In the genomic region with DNA sequence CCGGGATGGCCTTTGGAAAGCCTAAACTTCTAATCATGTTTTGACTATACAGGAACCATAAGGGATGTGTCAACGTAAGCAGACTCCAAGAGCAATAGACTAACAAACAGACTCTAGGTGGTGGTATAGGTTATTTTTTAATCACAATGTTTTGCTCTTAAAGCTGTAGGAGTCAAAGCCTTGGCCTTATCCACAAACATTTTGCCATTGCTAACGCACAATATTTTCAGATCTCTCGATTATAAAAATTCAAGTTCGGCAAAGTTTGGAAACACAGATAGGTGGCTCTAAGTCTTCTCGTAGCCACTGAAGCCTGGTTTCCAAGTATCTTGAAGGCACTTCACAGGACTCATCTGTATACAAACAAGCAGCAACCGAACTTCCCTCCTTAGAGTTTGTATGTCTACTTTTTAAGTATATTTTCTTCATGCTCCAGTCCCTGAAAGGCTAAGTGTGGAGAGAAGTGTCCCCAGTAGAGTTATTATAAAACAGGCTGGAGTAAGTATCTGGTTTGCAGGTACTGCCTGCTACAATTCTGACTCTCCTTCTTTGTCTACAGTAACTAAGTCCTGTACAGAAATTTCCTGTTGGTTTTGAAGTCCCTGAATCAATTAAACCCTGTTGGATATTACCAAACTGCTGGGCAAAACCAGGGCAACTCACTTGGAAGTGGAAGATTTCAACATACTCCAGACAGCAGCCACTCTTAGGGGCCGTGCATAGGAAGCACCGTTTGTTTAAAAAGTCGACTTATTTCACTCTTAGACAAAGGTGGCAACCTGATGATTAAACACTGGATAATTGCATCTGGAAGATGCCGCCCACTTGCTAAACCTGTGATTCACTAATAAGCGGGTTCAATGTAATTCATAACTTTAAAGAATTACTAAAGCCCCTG, we compare ENCODE assay signal across 8 mouse cellular contexts. TPM values are rescaled to one million over a fixed set of nuclear protein-coding genes. Genes with fewer than 3 reads are reported as not detected.
DNase-seq lines count a peak whose midpoint lies in the region; ATAC-seq and TF ChIP-seq lines count a peak whose summit lies in the region.

No protein-coding gene starts in this region.

- no peak for DNase-seq in layer of hippocampus, adult 2 months (ENCODE audit: low spot score in 2 of 2)
- no peak for DNase-seq in layer of hippocampus, postnatal 10 days (ENCODE audit: low spot score in 2 of 2)
- no peak for DNase-seq in hindbrain, embryonic 11.5 days (ENCODE audit: low spot score)
- no peak for DNase-seq in midbrain, embryonic 10.5 days (ENCODE audit: low spot score)
- no peak for DNase-seq in frontal cortex, adult 2 months (ENCODE audit: extremely low spot score in 1 of 2, low spot score in 1 of 2)
- no peak for DNase-seq in cerebellum, postnatal 25 days

- H3K4me1 ChIP-seq in brown adipose tissue, adult 24 weeks (ENCODE audit: control insufficient read depth, insufficient read depth, insufficient read length, low read length): peaks cover 20% of the 10 kb centered on the region
- H3K4me1 ChIP-seq in hindbrain, embryonic 11.5 days (replicated peaks; ENCODE audit: control insufficient read depth, insufficient read depth, low read length): no peaks in the 10 kb centered on the region
- peaks cover 36% of the 10 kb centered on the region for H3K4me1 ChIP-seq in midbrain, embryonic 10.5 days

- H3K9me3 ChIP-seq in hindbrain, embryonic 11.5 days (ENCODE audit: control insufficient read depth, low read length): no peaks in the 10 kb centered on the region
- H3K9me3 ChIP-seq in midbrain, embryonic 10.5 days (replicated peaks): no peaks in the 10 kb centered on the region

- TF ChIP-seq CTCF in layer of hippocampus, adult 2 months (conservative IDR thresholded peaks at IDR 0.05): peak; percentile 56

- 0 out of 2 replicates have a peak overlapping the region, but pooled peaks have one; percentile 1 for H3K9ac ChIP-seq in hindbrain, embryonic 11.5 days (ENCODE audit: low read depth, low read length)

- H3K27ac ChIP-seq in layer of hippocampus, adult 2 months: 0 out of 2 replicates have a peak overlapping the region, but pooled peaks have one; percentile 28
- H3K27ac ChIP-seq in brown adipose tissue, adult 24 weeks (replicated peaks; ENCODE audit: low read depth, low read length): 0 out of 2 replicates have a peak overlapping the region, but pooled peaks have one; percentile 11
- H3K27ac ChIP-seq in hindbrain, embryonic 11.5 days (ENCODE audit: low read depth, low read length): no peak overlapping the region
- peak overlapping the region; percentile 99; the same call in 1 of the 2 replicates for H3K27ac ChIP-seq in midbrain, embryonic 10.5 days (replicated peaks)

- peak overlapping the region; percentile 93 for H3K4me3 ChIP-seq in layer of hippocampus, adult 2 months
- peak overlapping the region; percentile 97 for H3K4me3 ChIP-seq in brown adipose tissue, adult 24 weeks (ENCODE audit: insufficient read depth, low read depth, low read length)
- H3K4me3 ChIP-seq in hindbrain, embryonic 11.5 days (ENCODE audit: low read depth, low read length): peak overlapping the region; percentile 84
- H3K4me3 ChIP-seq in midbrain, embryonic 10.5 days: peak overlapping the region; percentile 90

- no peak for ATAC-seq in hindbrain, embryonic 11.5 days (ENCODE audit: low FRiP score)
- no peak for ATAC-seq in activated CD4-positive, CD25-positive, alpha-beta regulatory T cell, adult 4 months

- no peaks in the 10 kb centered on the region for H3K27me3 ChIP-seq in hindbrain, embryonic 11.5 days (ENCODE audit: control insufficient read depth, insufficient read depth, low read length)
- peaks cover 6% of the 10 kb centered on the region; the same call in 1 of the 2 replicates for H3K27me3 ChIP-seq in midbrain, embryonic 10.5 days (ENCODE audit: low read depth, poor library complexity, severe bottlenecking)

- H3K4me2 ChIP-seq in hindbrain, embryonic 11.5 days (replicated peaks; ENCODE audit: low read depth, low read length): peak overlapping the region; percentile 40

- WGBS in hindbrain, embryonic 11.5 days: 35% methylated on average over 12 of the region's 12 CpGs
- WGBS in midbrain, embryonic 10.5 days: 48% methylated on average over 12 of the region's 12 CpGs

- no peaks in the 10 kb centered on the region for H3K36me3 ChIP-seq in hindbrain, embryonic 11.5 days (ENCODE audit: control insufficient read depth, insufficient read depth, low read length)
- H3K36me3 ChIP-seq in midbrain, embryonic 10.5 days: peaks cover 13% of the 10 kb centered on the region

RNA-seq across cellular contexts. Expression of gene Nrip1, which starts 2.7 kb away (rescaled TPM):
- 10 to 100 TPM; 56.1 to 60.0 TPM for total RNA-seq in layer of hippocampus, adult 2 months (2021)
- 10 to 100 TPM; 53.2 to 59.2 TPM for total RNA-seq in layer of hippocampus, postnatal 10 days (2021)
- polyA plus RNA-seq in brown adipose tissue, adult 24 weeks (2012; ENCODE audit: insufficient read depth, insufficient read length, missing spikeins): 6.3 and 9.4 TPM in 2 replicates
- 26.5 and 35.5 TPM in 2 replicates for polyA plus RNA-seq in hindbrain, embryonic 11.5 days (2014; fragmentation: Nextera tagmentation; extraction: Ambion mirVana)
- polyA plus RNA-seq in midbrain, embryonic 10.5 days (2016; fragmentation: Nextera tagmentation; extraction: Ambion mirVana): 31.9 and 40.0 TPM in 2 replicates
- polyA plus RNA-seq in frontal cortex, adult 2 months (2012; rRNA removed): 8.1 and 10.1 TPM in 2 replicates
- 10 to 100 TPM; 31.6 to 41.4 TPM for polyA plus RNA-seq in activated CD4-positive, CD25-positive, alpha-beta regulatory T cell, adult 4 months (2017; shearing (Covaris generic))
